ENCODE assay signal across 8 mouse cellular contexts in the genomic region with DNA sequence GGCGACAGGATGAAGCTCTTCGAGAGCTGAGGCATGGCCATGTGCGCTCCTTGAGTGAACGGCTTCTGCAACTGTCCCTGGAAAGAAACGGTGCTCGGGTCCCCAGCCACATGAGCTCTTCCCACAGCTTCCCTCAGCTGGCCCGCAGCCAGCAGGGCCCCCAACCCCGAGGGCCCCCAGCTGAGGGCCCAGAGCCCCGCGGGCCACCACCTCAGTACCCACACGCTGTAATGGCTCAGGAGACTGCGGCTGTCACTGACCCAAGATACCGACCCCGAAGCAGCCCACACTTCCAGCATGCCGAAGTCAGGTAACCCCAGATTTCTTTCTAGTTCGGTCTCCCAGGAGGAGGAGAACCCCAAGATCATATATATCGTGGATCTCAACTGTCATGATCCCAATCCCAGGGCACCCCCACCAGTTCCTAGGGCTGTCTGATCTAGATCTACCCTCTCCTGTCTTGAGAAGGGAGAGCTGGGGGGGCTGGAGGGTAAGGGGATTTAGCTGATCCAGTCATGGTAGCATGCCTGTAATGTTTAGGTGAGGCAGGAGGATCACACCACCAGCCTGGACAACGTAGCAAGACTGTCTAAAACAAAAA. TPM values are rescaled to one million over a fixed set of nuclear protein-coding genes. Genes with fewer than 3 reads are reported as not detected.
A peak's percentile ranks its signal among the peaks of the same experiment; 100 is the strongest.
DNase-seq lines count a peak whose midpoint lies in the region; ATAC-seq and TF ChIP-seq lines count a peak whose summit lies in the region.

No protein-coding gene starts in this region.

- intact Hi-C loops in left cerebral cortex, postnatal 4 days (cut with DNase I) = loop anchor here (10.0 kb wide), 1 partner anchor 144 kb away; no protein-coding TSS in a partner anchor

- H3K27me3 ChIP-seq in embryonic facial prominence, embryonic 15.5 days = no peaks in the 10 kb centered on the region
- no peaks in the 10 kb centered on the region for H3K27me3 ChIP-seq in intestine, embryonic 16.5 days (replicated peaks; ENCODE audit: control insufficient read depth, insufficient read depth, low read length)
- no peaks in the 10 kb centered on the region for H3K27me3 ChIP-seq in neural tube, embryonic 12.5 days (replicated peaks)
- no peaks in the 10 kb centered on the region for H3K27me3 ChIP-seq in cerebellum, adult 2 months (ENCODE audit: control insufficient read depth, insufficient read depth, low read length)

- peaks cover 81% of the 10 kb centered on the region for H3K4me1 ChIP-seq in embryonic facial prominence, embryonic 15.5 days
- peaks cover 69% of the 10 kb centered on the region for H3K4me1 ChIP-seq in intestine, embryonic 16.5 days (ENCODE audit: control insufficient read depth, insufficient read depth, low read length)
- peaks cover 72% of the 10 kb centered on the region for H3K4me1 ChIP-seq in neural tube, embryonic 12.5 days
- peaks cover 23% of the 10 kb centered on the region for H3K4me1 ChIP-seq in cerebellum, adult 2 months (ENCODE audit: control insufficient read depth, insufficient read depth, low read length)

- H3K9ac ChIP-seq in embryonic facial prominence, embryonic 15.5 days = peak overlapping the region; percentile 91; the same call in 1 of the 2 replicates
- peak overlapping the region; percentile 97 for H3K9ac ChIP-seq in intestine, embryonic 16.5 days (ENCODE audit: low read depth, low read length)
- H3K9ac ChIP-seq in neural tube, embryonic 12.5 days = peak overlapping the region; percentile 97

- DNase-seq in layer of hippocampus, adult 2 months (ENCODE audit: low spot score in 2 of 2) = no peak
- DNase-seq in layer of hippocampus, adult 18-20 months (ENCODE audit: low spot score in 2 of 2) = no peak
- DNase-seq in left cerebral cortex, postnatal 4 days = no peak
- no peak for DNase-seq in testis, postnatal 10 days (ENCODE audit: low spot score)
- DNase-seq in cerebellum, adult 2 months = no peak

- H3K27ac ChIP-seq in layer of hippocampus, adult 2 months = peak overlapping the region; percentile 97
- H3K27ac ChIP-seq in embryonic facial prominence, embryonic 15.5 days (replicated peaks) = peak overlapping the region; percentile 40
- no peak overlapping the region; the same call in 1 of the 2 replicates for H3K27ac ChIP-seq in intestine, embryonic 16.5 days (ENCODE audit: low read length)
- peak overlapping the region; percentile 7; the same call in 1 of the 2 replicates for H3K27ac ChIP-seq in neural tube, embryonic 12.5 days
- no peak overlapping the region; the same call in 1 of the 2 replicates for H3K27ac ChIP-seq in cerebellum, adult 2 months (ENCODE audit: insufficient read depth, low read length)

- no peak for TF ChIP-seq POLR2A in cerebellum, adult 2 months (IDR thresholded peaks at IDR 0.05; ENCODE audit: borderline replicate concordance, insufficient read depth, low read length)

- H3K4me3 ChIP-seq in layer of hippocampus, adult 2 months = peak overlapping the region; percentile 89
- peak overlapping the region; percentile 79 for H3K4me3 ChIP-seq in embryonic facial prominence, embryonic 15.5 days (replicated peaks)
- H3K4me3 ChIP-seq in intestine, embryonic 16.5 days (ENCODE audit: low read length) = peak overlapping the region; percentile 90
- H3K4me3 ChIP-seq in neural tube, embryonic 12.5 days = peak overlapping the region; percentile 93
- no peak overlapping the region for H3K4me3 ChIP-seq in cerebellum, adult 2 months (replicated peaks; ENCODE audit: insufficient read depth, low read depth, low read length)

- peaks cover 44% of the 10 kb centered on the region for H3K36me3 ChIP-seq in embryonic facial prominence, embryonic 15.5 days
- peaks cover 21% of the 10 kb centered on the region; the same call in 1 of the 2 replicates for H3K36me3 ChIP-seq in intestine, embryonic 16.5 days (ENCODE audit: control insufficient read depth, insufficient read depth, low read length)
- peaks cover 58% of the 10 kb centered on the region for H3K36me3 ChIP-seq in neural tube, embryonic 12.5 days

- H3K4me2 ChIP-seq in embryonic facial prominence, embryonic 15.5 days (replicated peaks) = peak overlapping the region; percentile 88
- H3K4me2 ChIP-seq in intestine, embryonic 16.5 days (ENCODE audit: low read depth, low read length) = peak overlapping the region; percentile 92
- H3K4me2 ChIP-seq in neural tube, embryonic 12.5 days (replicated peaks) = peak overlapping the region; percentile 93

- no peaks in the 10 kb centered on the region for H3K9me3 ChIP-seq in embryonic facial prominence, embryonic 15.5 days (replicated peaks)
- no peaks in the 10 kb centered on the region for H3K9me3 ChIP-seq in intestine, embryonic 16.5 days (ENCODE audit: control insufficient read depth, low read length)
- no peaks in the 10 kb centered on the region for H3K9me3 ChIP-seq in neural tube, embryonic 12.5 days

- 41% methylated on average over 18 of the region's 18 CpGs for WGBS in embryonic facial prominence, embryonic 15.5 days
- WGBS in intestine, embryonic 16.5 days = 52% methylated on average over 18 of the region's 18 CpGs
- 70% methylated on average over 18 of the region's 18 CpGs for WGBS in neural tube, embryonic 12.5 days
- WGBS in cerebellum, adult 2 months = 53% methylated on average over 18 of the region's 18 CpGs

- ATAC-seq in embryonic facial prominence, embryonic 15.5 days (ENCODE audit: insufficient number of reproducible peaks, low FRiP score, low TSS enrichment, low read depth) = no peak
- no peak for ATAC-seq in intestine, embryonic 16.5 days
- ATAC-seq in neural tube, embryonic 12.5 days (ENCODE audit: low FRiP score, low read depth) = no peak

- no peak for TF ChIP-seq CTCF in layer of hippocampus, adult 2 months (conservative IDR thresholded peaks at IDR 0.05)
- no peak for TF ChIP-seq CTCF in cerebellum, adult 2 months (IDR thresholded peaks at IDR 0.05; ENCODE audit: borderline replicate concordance, insufficient read depth, low read depth, low read length)

RNA-seq across cellular contexts. Expression of gene Amotl2, which starts 4.2 kb away (rescaled TPM):
- 10 to 100 TPM; 16.0 to 18.1 TPM for total RNA-seq in layer of hippocampus, adult 2 months (2021)
- total RNA-seq in layer of hippocampus, adult 18-20 months (2021) = 10 to 100 TPM; 19.2 to 20.5 TPM
- 53.6 and 53.7 TPM in 2 replicates for polyA plus RNA-seq in embryonic facial prominence, embryonic 15.5 days (2015; fragmentation: Nextera tagmentation; extraction: Ambion mirVana)
- polyA plus RNA-seq in intestine, embryonic 16.5 days (2015; fragmentation: Nextera tagmentation; extraction: Ambion mirVana) = 20.4 and 21.8 TPM in 2 replicates
- 115 and 129 TPM in 2 replicates for polyA plus RNA-seq in neural tube, embryonic 12.5 days (2016; fragmentation: Nextera tagmentation; extraction: Ambion mirVana)
- 10 to 100 TPM; 42.3 to 45.5 TPM for total RNA-seq in left cerebral cortex, postnatal 4 days (2021)
- polyA plus RNA-seq in cerebellum, adult 2 months (2012; rRNA removed) = 23.1 and 24.4 TPM in 2 replicates

Comparison
In these comparisons a context has a peak if more than half of its experiments do, and no peak if none do; other contexts are left out.
1. H3K27ac ChIP-seq: peak in layer of hippocampus, adult 2 months (single experiment), embryonic facial prominence, embryonic 15.5 days (single experiment) and neural tube, embryonic 12.5 days (single experiment); none in intestine, embryonic 16.5 days (single experiment) and cerebellum, adult 2 months (single experiment).
2. Peak in every context shown above with its lines, with median percentiles within 50 percentile points of each other: H3K4me2 ChIP-seq and H3K9ac ChIP-seq.